Mouse (Mus musculus) cerebellum, postnatal 36 days (tissue): ENCODE measurements around the gene Zfp418.
A peak's percentile ranks its signal among the peaks of the same experiment; 100 is the strongest.
"Not testable (repeated sequence)": the region's sequence is repeated elsewhere in the genome, so short reads cannot be mapped to it uniquely, and the experiment has no call there.

Experiments used
- DNase-seq, 2 experiments: peaks; one replicate each; pipeline ENCODE4 v3.0.0; 2021 to 2022; ENCODE audit warnings: mixed read lengths in 2 of 2

Gene Zfp418

GRCm38 (mm10) chr7:7171227-7172147 lies at the start of gene Zfp418:
Zfp418 (plus strand) TSS chr7:7171330.
- DNase-seq: peak; percentile 59 to 67

- no peak for DNase-seq
Measured at GRCm38 (mm10) chr7:7121602-7121980, 49.5 kb upstream of the Zfp418 start.

GRCm38 (mm10) chr7:7130491-7131124 lies 40.5 kb upstream of the Zfp418 start:
- not testable (repeated sequence) for DNase-seq

GRCm38 (mm10) chr7:7132751-7133150 lies 38.4 kb upstream of the Zfp418 start:
- no peak for DNase-seq

GRCm38 (mm10) chr7:7136379-7136866 lies 34.7 kb upstream of the Zfp418 start, which contains the start of gene Zfp773:
Zfp773 (minus strand) TSS chr7:7136755.
- DNase-seq: peak; percentile 65 to 66

GRCm38 (mm10) chr7:7144215-7144614 lies 26.9 kb upstream of the Zfp418 start:
- no peak for DNase-seq

- no peak for DNase-seq
Measured at GRCm38 (mm10) chr7:7145991-7146608, 25.0 kb upstream of the Zfp418 start.

GRCm38 (mm10) chr7:7185897-7186296 lies 14.8 kb downstream of the Zfp418 start:
- no peak for DNase-seq

- DNase-seq: no peak
Measured at GRCm38 (mm10) chr7:7187417-7188190, 16.5 kb downstream of the Zfp418 start.

- peak; percentile 77 to 78 for DNase-seq
Measured at GRCm38 (mm10) chr7:7188191-7188942, 17.2 kb downstream of the Zfp418 start.

- peak; percentile 35 to 52 for DNase-seq
Measured at GRCm38 (mm10) chr7:7209313-7210151, 38.4 kb downstream of the Zfp418 start, which contains the start of gene Zfp772. Zfp772 (minus strand) TSS chr7:7209998.
